Mouse (Mus musculus): ENCODE results near the gene Cpa2.

DNA sequence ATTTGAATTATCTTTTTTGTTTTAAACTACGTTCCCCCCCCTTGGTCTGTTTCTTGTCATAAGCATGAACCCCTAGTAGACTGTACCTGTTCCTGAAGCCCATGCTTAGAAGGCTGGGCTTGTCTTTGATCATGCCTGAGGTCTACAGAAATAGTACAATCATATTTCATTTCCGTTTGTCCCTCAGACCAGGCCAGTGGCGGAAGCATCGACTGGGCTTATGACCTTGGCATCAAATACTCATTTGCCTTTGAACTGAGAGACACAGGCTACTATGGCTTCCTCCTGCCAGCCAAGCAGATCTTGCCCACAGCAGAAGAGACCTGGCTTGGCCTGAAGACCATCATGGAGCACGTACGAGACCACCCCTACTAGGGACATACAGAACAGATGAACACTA, 22.7 kb downstream of the Cpa2 start:
- TF ChIP-seq CTCF (IDR thresholded peaks at IDR 0.05; ENCODE audit: low read depth, low read length) (no peak), POLR2AphosphoS5 (IDR thresholded peaks at IDR 0.05; ENCODE audit: insufficient replicate concordance, low read depth, low read length) (no peak), GATA1 (IDR thresholded peaks at IDR 0.05; ENCODE audit: borderline replicate concordance, low read length) (no peak)
